In the genomic region with DNA sequence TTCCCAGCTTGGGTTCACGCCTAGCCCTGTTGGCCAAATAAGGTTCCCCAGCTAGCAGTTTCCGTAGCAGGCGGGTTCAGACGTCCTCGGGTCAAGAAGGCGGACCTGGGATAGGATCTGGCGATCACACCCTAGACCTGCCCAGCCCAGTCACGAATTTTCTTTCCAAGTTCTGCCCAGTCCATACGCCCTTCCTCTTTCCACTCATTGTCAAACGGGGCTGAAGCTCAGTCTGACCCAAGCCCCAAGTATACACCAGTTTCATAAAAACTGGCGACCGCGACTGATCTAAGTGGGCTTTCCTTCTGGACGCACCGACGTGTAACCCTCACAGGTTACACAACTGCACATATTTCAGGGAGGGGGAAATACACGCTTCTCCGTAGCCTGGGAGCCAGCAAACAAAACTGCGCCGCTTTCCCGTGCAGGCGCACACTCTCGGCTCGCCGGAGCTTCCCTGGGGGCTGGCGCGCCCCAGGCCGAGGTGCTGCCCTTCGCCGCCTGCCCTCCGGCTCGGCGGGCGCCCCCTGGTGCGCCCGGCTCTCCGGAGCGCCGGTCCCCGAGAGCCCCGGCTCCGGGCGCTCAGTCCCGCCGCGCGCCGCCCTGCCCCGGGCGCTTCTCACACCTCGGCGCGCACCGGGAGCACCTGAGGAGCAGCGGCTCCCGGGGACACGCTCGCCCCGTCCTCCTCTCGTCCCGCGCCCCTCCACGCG, we compare ENCODE assay signal across 1 mouse cellular context.
TF ChIP-seq lines count a peak whose summit lies in the region.

No protein-coding gene starts in this region.

TF ChIP-seq in CH12.LX, 34 proteins besides CTCF, POLR2A, EP300 and RAD21 (continued from another document):
- TF ChIP-seq JUN (IDR thresholded peaks at IDR 0.05; ENCODE audit: insufficient read depth, low read depth, low read length) (no peak), MAZ (IDR thresholded peaks at IDR 0.05; ENCODE audit: low read depth, low read length) (peak; percentile 29; the same call in 1 of the 2 replicates), RCOR1 (conservative IDR thresholded peaks at IDR 0.05; ENCODE audit: low read depth, low read length) (no peak), HCFC1 (IDR thresholded peaks at IDR 0.05; ENCODE audit: low read depth, low read length) (peak; percentile 40; the same call in 1 of the 2 replicates), MAFK (IDR thresholded peaks at IDR 0.05; ENCODE audit: insufficient replicate concordance, low read length) (no peak), ZC3H11A (IDR thresholded peaks at IDR 0.05; ENCODE audit: low read depth, low read length) (no peak), E2F4 (IDR thresholded peaks at IDR 0.05; ENCODE audit: insufficient replicate concordance, low read depth, low read length) (no peak), POLR2AphosphoS2 (IDR thresholded peaks at IDR 0.05; ENCODE audit: low read depth, low read length) (no peak), TCF12 (IDR thresholded peaks at IDR 0.05; ENCODE audit: low read depth, low read length) (no peak), MAX (IDR thresholded peaks at IDR 0.05; ENCODE audit: low read length) (0 out of 2 replicates have a peak, but pooled peaks have one; percentile 3), SMC3 (IDR thresholded peaks at IDR 0.05; ENCODE audit: low read depth, low read length) (peak; percentile 6), ZMIZ1 (IDR thresholded peaks at IDR 0.05; ENCODE audit: low read depth, low read length) (no peak), ETS1 (conservative IDR thresholded peaks at IDR 0.05; ENCODE audit: low read depth, low read length) (no peak), TBP (conservative IDR thresholded peaks at IDR 0.05; ENCODE audit: low read depth, low read length) (no peak)
